Mouse (Mus musculus): ENCODE measurements around the gene Pih1d1. TPM values are rescaled to one million over a fixed set of nuclear protein-coding genes. Genes with fewer than 3 reads are reported as not detected.

Gene Pih1d1
- total and polyA plus RNA-seq, 2 experiments from 2014 or later = 77.1 to 104 TPM

DNA sequence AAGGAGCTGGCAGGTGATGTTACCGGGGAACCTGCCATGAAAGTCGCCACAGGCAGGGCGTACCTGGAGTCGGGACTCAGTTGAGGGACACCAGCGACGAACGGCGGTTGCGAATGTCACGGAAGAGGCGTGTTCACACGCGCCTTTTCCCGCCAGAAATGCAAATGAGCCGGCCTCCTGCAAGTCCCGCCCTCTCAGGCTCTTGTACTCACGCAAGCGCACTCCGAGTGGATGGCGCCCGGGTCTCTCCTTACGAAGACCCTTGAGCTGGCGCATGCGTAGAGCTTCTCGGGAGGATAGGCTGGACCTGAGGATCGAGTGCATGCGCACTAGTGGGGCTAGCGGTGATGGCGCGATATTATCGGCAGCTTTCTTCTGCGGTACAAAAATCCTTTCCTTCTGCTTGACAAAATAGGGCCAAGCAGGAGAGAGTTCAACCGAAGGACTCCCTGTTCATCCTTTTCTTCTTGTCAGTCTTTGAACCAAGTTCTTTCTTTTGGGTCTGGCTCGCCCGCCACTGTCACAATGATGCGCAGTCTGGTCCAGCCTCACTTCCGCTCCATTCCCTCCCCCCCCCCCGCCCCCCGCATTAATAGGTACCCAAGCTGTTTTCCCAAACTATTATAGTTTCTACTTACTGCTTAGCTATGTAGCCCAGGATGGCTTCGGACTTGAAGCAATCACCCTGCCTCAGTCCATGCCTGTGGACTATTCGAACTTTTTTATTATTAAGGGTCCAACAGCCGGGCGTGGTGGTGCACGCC is 50.5 kb downstream of the Pih1d1 start, which contains the start of gene Ccdc155:
Gene Ccdc155 (minus strand): TSS at position 513 of the 764 bp plus-strand sequence.
- peak; percentile 99 for DNase-seq (ENCODE audit: low spot score)
- WGBS = 9% methylated on average over 43 of the region's 44 CpGs
- Histone ChIP-seq H3K27me3 (ENCODE audit: insufficient read depth, low read length) (no peaks in the 10 kb centered on the region), H3K4me1 (ENCODE audit: insufficient read depth, low read length) (no peaks in the 10 kb centered on the region), H3K4me2 (ENCODE audit: low read depth, low read length, poor library complexity, severe bottlenecking) (peak within 1 kb of the TSS; percentile 51), H3K9me3 (ENCODE audit: low read length) (no peaks in the 10 kb centered on the region), H3K27ac (ENCODE audit: low read depth, low read length) (peak within 1 kb of the TSS; percentile 32; the same call in 1 of the 2 replicates), H3K9ac (replicated peaks; ENCODE audit: low read length, poor library complexity, severe bottlenecking) (peak within 1 kb of the TSS; percentile 57), H3K36me3 (ENCODE audit: insufficient read depth, low read length) (no peaks in the 10 kb centered on the region), H3K4me3 (ENCODE audit: low read depth, low read length) (peak within 1 kb of the TSS; percentile 39)
- peak; percentile 1; the same call in 1 of the 2 replicates for TF ChIP-seq CTCF (IDR thresholded peaks at IDR 0.05)
- peak; percentile 94 for ATAC-seq (ENCODE audit: low FRiP score)

DNA sequence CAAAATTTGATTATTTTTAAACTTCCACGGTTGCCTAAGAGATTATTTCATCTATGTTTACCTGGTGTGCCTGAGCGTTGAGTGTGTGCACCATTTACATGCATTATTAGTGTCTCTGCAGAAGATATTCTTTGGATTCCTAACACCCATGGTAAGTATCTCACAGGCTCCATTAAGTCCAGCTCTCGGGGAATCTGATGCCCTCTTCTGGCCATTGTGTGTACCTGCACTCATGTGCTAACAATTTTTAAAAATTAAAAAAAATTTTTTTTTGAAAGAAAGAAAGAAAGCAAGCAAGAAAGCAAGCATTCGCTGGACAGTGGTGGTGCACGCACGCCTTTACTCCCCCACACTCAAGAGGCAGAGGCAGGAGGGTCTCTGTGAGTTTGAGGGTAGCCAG is 54.2 kb downstream of the Pih1d1 start:
- 82% methylated on average over 6 of the region's 6 CpGs for WGBS
- Histone ChIP-seq H3K27me3 (ENCODE audit: insufficient read depth, low read length) (peaks cover 15% of the 10 kb centered on the region), H3K4me1 (ENCODE audit: insufficient read depth, low read length) (no peaks in the 10 kb centered on the region), H3K9me3 (ENCODE audit: low read length) (no peaks in the 10 kb centered on the region), H3K4me3 (ENCODE audit: low read depth, low read length) (no peak overlapping the region), H3K4me2 (ENCODE audit: low read depth, low read length, poor library complexity, severe bottlenecking) (no peak overlapping the region), H3K36me3 (ENCODE audit: insufficient read depth, low read length) (no peaks in the 10 kb centered on the region), H3K9ac (replicated peaks; ENCODE audit: low read length, poor library complexity, severe bottlenecking) (no peak overlapping the region), H3K27ac (ENCODE audit: low read depth, low read length) (no peak overlapping the region)
- ATAC-seq (ENCODE audit: low FRiP score) (no peak), DNase-seq (ENCODE audit: low spot score) (no peak)
- TF ChIP-seq CTCF (IDR thresholded peaks at IDR 0.05) = peak; percentile 34

MicroRNAs encoded within 50 kb of the gene (microRNA counts, 519-probe panel; counts per million panel counts)
- 3,914 counts per million, percentile 81 among the panel's probes with 10 or more counts for microRNA mmu-miR-150

Small RNA genes within 50 kb of the gene (microRNA-seq; reads per million reads assigned to microRNA genes)
- gene Mir150 (ENCODE audit: borderline number of aligned reads) (228 reads per million, percentile 55 among the genes with 10 or more reads in this experiment), gene Mir5121 (ENCODE audit: borderline number of aligned reads) (15.7 reads per million, percentile 27 among the genes with 10 or more reads in this experiment), gene Mir7055 (ENCODE audit: borderline number of aligned reads) (not detected)

Other genes with a start within 250 kb of the Pih1d1 start
Only the 30 nearest of the 32 such genes appear.
- gene Tsks, start 211.1 kb upstream of the Pih1d1 start, total RNA-seq (2014; rRNA removed) = not detected in 2 replicates
- 0.12 and 0.17 TPM in 2 replicates for gene Tsks, start 211.1 kb upstream of the Pih1d1 start, polyA plus RNA-seq (2015; fragmentation: Nextera tagmentation; extraction: Ambion mirVana)
- gene Cpt1c, start 179.5 kb upstream of the Pih1d1 start, total RNA-seq (2014; rRNA removed) = 88.1 and 90.1 TPM in 2 replicates
- 54.0 and 56.9 TPM in 2 replicates for gene Cpt1c, start 179.5 kb upstream of the Pih1d1 start, polyA plus RNA-seq (2015; fragmentation: Nextera tagmentation; extraction: Ambion mirVana)
- 218 and 285 TPM in 2 replicates for gene Prmt1, start 167.7 kb upstream of the Pih1d1 start, total RNA-seq (2014; rRNA removed)
- gene Prmt1, start 167.7 kb upstream of the Pih1d1 start, polyA plus RNA-seq (2015; fragmentation: Nextera tagmentation; extraction: Ambion mirVana) = 580 and 583 TPM in 2 replicates
- 37.2 and 40.6 TPM in 2 replicates for gene Irf3, start 156.7 kb upstream of the Pih1d1 start, total RNA-seq (2014; rRNA removed)
- 25.6 and 25.9 TPM in 2 replicates for gene Irf3, start 156.7 kb upstream of the Pih1d1 start, polyA plus RNA-seq (2015; fragmentation: Nextera tagmentation; extraction: Ambion mirVana)
- gene Bcl2l12, start 155.6 kb upstream of the Pih1d1 start, total RNA-seq (2014; rRNA removed) = 7.8 and 11.4 TPM in 2 replicates
- 5.9 and 8.4 TPM in 2 replicates for gene Bcl2l12, start 155.6 kb upstream of the Pih1d1 start, polyA plus RNA-seq (2015; fragmentation: Nextera tagmentation; extraction: Ambion mirVana)
- 86.5 and 90.9 TPM in 2 replicates for gene Scaf1, start 137.9 kb upstream of the Pih1d1 start, total RNA-seq (2014; rRNA removed)
- gene Scaf1, start 137.9 kb upstream of the Pih1d1 start, polyA plus RNA-seq (2015; fragmentation: Nextera tagmentation; extraction: Ambion mirVana) = 49.0 and 53.3 TPM in 2 replicates
- 7.3 and 7.9 TPM in 2 replicates for gene Rras, start 136.3 kb upstream of the Pih1d1 start, total RNA-seq (2014; rRNA removed)
- gene Rras, start 136.3 kb upstream of the Pih1d1 start, polyA plus RNA-seq (2015; fragmentation: Nextera tagmentation; extraction: Ambion mirVana) = 11.9 and 14.0 TPM in 2 replicates
- gene Prr12, start 101.4 kb upstream of the Pih1d1 start, total RNA-seq (2014; rRNA removed) = 17.4 and 17.9 TPM in 2 replicates
- gene Prr12, start 101.4 kb upstream of the Pih1d1 start, polyA plus RNA-seq (2015; fragmentation: Nextera tagmentation; extraction: Ambion mirVana) = 8.8 and 9.2 TPM in 2 replicates
- gene Nosip, start 91.9 kb upstream of the Pih1d1 start, total RNA-seq (2014; rRNA removed) = 68.3 and 79.4 TPM in 2 replicates
- gene Nosip, start 91.9 kb upstream of the Pih1d1 start, polyA plus RNA-seq (2015; fragmentation: Nextera tagmentation; extraction: Ambion mirVana) = 70.0 and 72.3 TPM in 2 replicates
- 7.7 and 10.3 TPM in 2 replicates for gene Prrg2, start 91.6 kb upstream of the Pih1d1 start, total RNA-seq (2014; rRNA removed)
- gene Prrg2, start 91.6 kb upstream of the Pih1d1 start, polyA plus RNA-seq (2015; fragmentation: Nextera tagmentation; extraction: Ambion mirVana) = 13.7 and 15.7 TPM in 2 replicates
- 24.2 and 29.5 TPM in 2 replicates for gene Rcn3, start 62.1 kb upstream of the Pih1d1 start, total RNA-seq (2014; rRNA removed)
- gene Rcn3, start 62.1 kb upstream of the Pih1d1 start, polyA plus RNA-seq (2015; fragmentation: Nextera tagmentation; extraction: Ambion mirVana) = 31.9 and 33.6 TPM in 2 replicates
- 27.2 and 30.5 TPM in 2 replicates for gene Fcgrt, start 50.5 kb upstream of the Pih1d1 start, total RNA-seq (2014; rRNA removed)
- 36.4 and 44.5 TPM in 2 replicates for gene Fcgrt, start 50.5 kb upstream of the Pih1d1 start, polyA plus RNA-seq (2015; fragmentation: Nextera tagmentation; extraction: Ambion mirVana)
- 1,069 and 1,136 TPM in 2 replicates for gene Rps11, start 29.9 kb upstream of the Pih1d1 start, total RNA-seq (2014; rRNA removed)
- 671 and 697 TPM in 2 replicates for gene Rps11, start 29.9 kb upstream of the Pih1d1 start, polyA plus RNA-seq (2015; fragmentation: Nextera tagmentation; extraction: Ambion mirVana)
- gene Rpl13a, start 25.5 kb upstream of the Pih1d1 start, total RNA-seq (2014; rRNA removed) = 1,048 and 1,621 TPM in 2 replicates
- gene Rpl13a, start 25.5 kb upstream of the Pih1d1 start, polyA plus RNA-seq (2015; fragmentation: Nextera tagmentation; extraction: Ambion mirVana) = 667 and 701 TPM in 2 replicates
- 2.0 TPM in 1 of 2 replicates, not detected in the other for gene Gm45713, start 18.1 kb upstream of the Pih1d1 start, total RNA-seq (2014; rRNA removed)
- gene Gm45713, start 18.1 kb upstream of the Pih1d1 start, polyA plus RNA-seq (2015; fragmentation: Nextera tagmentation; extraction: Ambion mirVana) = 0.39 TPM in 1 of 2 replicates, not detected in the other
- gene Flt3l, start 17.9 kb upstream of the Pih1d1 start, total RNA-seq (2014; rRNA removed) = 3.4 and 7.8 TPM in 2 replicates
- gene Flt3l, start 17.9 kb upstream of the Pih1d1 start, polyA plus RNA-seq (2015; fragmentation: Nextera tagmentation; extraction: Ambion mirVana) = 1.3 and 1.7 TPM in 2 replicates
- gene Aldh16a1, start 281 bp downstream of the Pih1d1 start, total RNA-seq (2014; rRNA removed) = 18.9 and 22.0 TPM in 2 replicates
- 12.9 and 15.2 TPM in 2 replicates for gene Aldh16a1, start 281 bp downstream of the Pih1d1 start, polyA plus RNA-seq (2015; fragmentation: Nextera tagmentation; extraction: Ambion mirVana)
- 1.9 and 2.5 TPM in 2 replicates for gene Slc17a7, start 9.6 kb downstream of the Pih1d1 start, total RNA-seq (2014; rRNA removed)
- gene Slc17a7, start 9.6 kb downstream of the Pih1d1 start, polyA plus RNA-seq (2015; fragmentation: Nextera tagmentation; extraction: Ambion mirVana) = 0.95 and 0.96 TPM in 2 replicates
- gene Gfy, start 25.3 kb downstream of the Pih1d1 start, total RNA-seq (2014; rRNA removed) = not detected in 2 replicates
- gene Gfy, start 25.3 kb downstream of the Pih1d1 start, polyA plus RNA-seq (2015; fragmentation: Nextera tagmentation; extraction: Ambion mirVana) = 0.11 and 0.51 TPM in 2 replicates
- not detected in 2 replicates for gene Pth2, start 26.7 kb downstream of the Pih1d1 start, total RNA-seq (2014; rRNA removed)
- gene Pth2, start 26.7 kb downstream of the Pih1d1 start, polyA plus RNA-seq (2015; fragmentation: Nextera tagmentation; extraction: Ambion mirVana) = 0.93 and 1.3 TPM in 2 replicates
- gene Ccdc155, start 50.6 kb downstream of the Pih1d1 start, total RNA-seq (2014; rRNA removed) = 0.24 and 0.38 TPM in 2 replicates
- gene Ccdc155, start 50.6 kb downstream of the Pih1d1 start, polyA plus RNA-seq (2015; fragmentation: Nextera tagmentation; extraction: Ambion mirVana) = 0.32 and 0.50 TPM in 2 replicates
- 9.0 and 14.4 TPM in 2 replicates for gene Dkkl1, start 57.8 kb downstream of the Pih1d1 start, total RNA-seq (2014; rRNA removed)
- gene Dkkl1, start 57.8 kb downstream of the Pih1d1 start, polyA plus RNA-seq (2015; fragmentation: Nextera tagmentation; extraction: Ambion mirVana) = 23.8 and 23.9 TPM in 2 replicates
- 31.2 and 54.8 TPM in 2 replicates for gene Tead2, start 61.5 kb downstream of the Pih1d1 start, total RNA-seq (2014; rRNA removed)
- 16.8 and 17.0 TPM in 2 replicates for gene Tead2, start 61.5 kb downstream of the Pih1d1 start, polyA plus RNA-seq (2015; fragmentation: Nextera tagmentation; extraction: Ambion mirVana)
- gene Cd37, start 84.8 kb downstream of the Pih1d1 start, total RNA-seq (2014; rRNA removed) = 1.2 and 1.7 TPM in 2 replicates
- gene Cd37, start 84.8 kb downstream of the Pih1d1 start, polyA plus RNA-seq (2015; fragmentation: Nextera tagmentation; extraction: Ambion mirVana) = 1.5 and 2.4 TPM in 2 replicates
- 0.16 and 1.3 TPM in 2 replicates for gene Slc6a16, start 86.8 kb downstream of the Pih1d1 start, total RNA-seq (2014; rRNA removed)
- 2.3 and 3.1 TPM in 2 replicates for gene Slc6a16, start 86.8 kb downstream of the Pih1d1 start, polyA plus RNA-seq (2015; fragmentation: Nextera tagmentation; extraction: Ambion mirVana)
- gene Slc6a21, start 123.2 kb downstream of the Pih1d1 start, total RNA-seq (2014; rRNA removed) = not detected in 2 replicates
- gene Slc6a21, start 123.2 kb downstream of the Pih1d1 start, polyA plus RNA-seq (2015; fragmentation: Nextera tagmentation; extraction: Ambion mirVana) = not detected in 2 replicates
- gene Trpm4, start 179.5 kb downstream of the Pih1d1 start, total RNA-seq (2014; rRNA removed) = 22.6 and 35.4 TPM in 2 replicates
- gene Trpm4, start 179.5 kb downstream of the Pih1d1 start, polyA plus RNA-seq (2015; fragmentation: Nextera tagmentation; extraction: Ambion mirVana) = 10.4 and 10.7 TPM in 2 replicates
- gene Hrc, start 181.0 kb downstream of the Pih1d1 start, total RNA-seq (2014; rRNA removed) = 0.33 TPM in 1 of 2 replicates, not detected in the other
- 0.26 and 0.49 TPM in 2 replicates for gene Hrc, start 181.0 kb downstream of the Pih1d1 start, polyA plus RNA-seq (2015; fragmentation: Nextera tagmentation; extraction: Ambion mirVana)
- gene Ppfia3, start 212.7 kb downstream of the Pih1d1 start, total RNA-seq (2014; rRNA removed) = 87.4 and 104 TPM in 2 replicates
- gene Ppfia3, start 212.7 kb downstream of the Pih1d1 start, polyA plus RNA-seq (2015; fragmentation: Nextera tagmentation; extraction: Ambion mirVana) = 28.9 and 31.6 TPM in 2 replicates
- gene Lin7b, start 216.3 kb downstream of the Pih1d1 start, total RNA-seq (2014; rRNA removed) = 68.6 and 96.6 TPM in 2 replicates
- 59.9 and 70.3 TPM in 2 replicates for gene Lin7b, start 216.3 kb downstream of the Pih1d1 start, polyA plus RNA-seq (2015; fragmentation: Nextera tagmentation; extraction: Ambion mirVana)